Mouse (Mus musculus) CH12.LX (cell line): ENCODE data around the gene Nde1. TPM values are rescaled to one million over a fixed set of nuclear protein-coding genes. Genes with fewer than 3 reads are reported as not detected.

Source experiments
- DNase-seq: peaks from one replicate; pipeline ENCODE4 v3.0.0-alpha.2; 2013; ENCODE audit errors: extremely low read depth
- H3K27ac ChIP-seq: 2 replicates; pipeline ENCODE4 v1.5.1; 2012; ENCODE audit warnings: low read depth, mild to moderate bottlenecking, control low read depth, moderate library complexity; ENCODE audit not compliant: insufficient read depth
- H3K27me3 ChIP-seq: replicated peaks from 2 replicates; pipeline ENCODE3; 2012; ENCODE audit warnings: inconsistent platforms
- H3K36me3 ChIP-seq, 2 experiments: replicated peaks in 1 of 2; 2 replicates each; pipeline versions ENCODE3 to v1.6.1; 2012; ENCODE audit warnings: inconsistent platforms in 1 of 2, low read length in 1 of 2, mild to moderate bottlenecking in 1 of 2, mixed read lengths in 1 of 2, moderate library complexity in 1 of 2; ENCODE audit not compliant: control insufficient read depth in 1 of 2, insufficient read depth in 1 of 2
- H3K4me1 ChIP-seq, 2 experiments: 2 replicates each; pipeline ENCODE4 v1.6.1; 2012; ENCODE audit warnings: inconsistent platforms in 1 of 2, moderate library complexity in 1 of 2; ENCODE audit not compliant: insufficient read depth in 2 of 2, control insufficient read depth in 1 of 2
- H3K4me2 ChIP-seq: 2 replicates; pipeline ENCODE4 v1.6.1; 2012; ENCODE audit warnings: low read depth, mild to moderate bottlenecking, control low read depth; ENCODE audit not compliant: poor library complexity, insufficient read depth, severe bottlenecking
- H3K4me3 ChIP-seq, 3 experiments: fragments of 150-350 bp in 1 of 3; sonication (generic) in 1 of 3; replicated peaks in 1 of 3; 2 replicates each; pipeline versions ENCODE3 to v1.5.1; 2011 to 2012; ENCODE audit warnings: low read depth in 2 of 3, low read length in 2 of 3, mild to moderate bottlenecking in 2 of 3, moderate library complexity in 2 of 3, control low read depth in 1 of 3, improper control_type of control experiment in 1 of 3, inconsistent platforms in 1 of 3, mixed read lengths in 1 of 3; ENCODE audit not compliant: poor library complexity in 1 of 3
- H3K79me2 ChIP-seq: replicated peaks from 2 replicates; pipeline ENCODE4 v1.6.1; 2012; ENCODE audit warnings: mild to moderate bottlenecking, moderate library complexity; ENCODE audit not compliant: control insufficient read depth, poor library complexity, insufficient read depth, severe bottlenecking; ENCODE audit errors: extremely low read depth
- H3K9ac ChIP-seq: 2 replicates; pipeline ENCODE4 v1.6.1; 2012; ENCODE audit warnings: low read depth, mild to moderate bottlenecking, control low read depth, moderate library complexity; ENCODE audit not compliant: insufficient read depth
- H3K9me3 ChIP-seq: replicated peaks from 2 replicates; pipeline ENCODE3; 2012; ENCODE audit warnings: low read length, inconsistent platforms, mixed read lengths
- CHD1 ChIP-seq: IDR thresholded peaks from 2 replicates; pipeline ENCODE4 v1.6.1; 2012; ENCODE audit warnings: low read depth, low read length, improper control_type of control experiment, inconsistent platforms
- CTCF ChIP-seq, 2 experiments: IDR thresholded peaks in 1 of 2; conservative IDR thresholded peaks in 1 of 2; 2 replicates each; pipeline ENCODE4 v1.5.1; 2011 to 2012; ENCODE audit warnings: low read depth in 2 of 2, low read length in 2 of 2, improper control_type of control experiment in 1 of 2, inconsistent platforms in 1 of 2, mild to moderate bottlenecking in 1 of 2, moderate library complexity in 1 of 2
- ELF1 ChIP-seq: IDR thresholded peaks from 2 replicates; pipeline ENCODE4 v1.6.1; 2014; ENCODE audit warnings: low read depth, mild to moderate bottlenecking, inconsistent platforms, low read length, improper control_type of control experiment
- EP300 ChIP-seq: IDR thresholded peaks from 2 replicates; pipeline ENCODE4 v1.6.1; 2011; ENCODE audit warnings: low read length, improper control_type of control experiment
- GABPA ChIP-seq: IDR thresholded peaks from 2 replicates; pipeline ENCODE4 v1.6.1; 2012; ENCODE audit warnings: low read depth, low read length, improper control_type of control experiment, inconsistent platforms; ENCODE audit not compliant: insufficient replicate concordance
- IRF4 ChIP-seq: IDR thresholded peaks from 2 replicates; pipeline ENCODE4 v1.6.1; 2014; ENCODE audit warnings: low read depth, mild to moderate bottlenecking, inconsistent platforms, low read length, improper control_type of control experiment
- JUN ChIP-seq: IDR thresholded peaks from 2 replicates; pipeline ENCODE4 v1.6.1; 2011; ENCODE audit warnings: low read depth, mild to moderate bottlenecking, low read length, improper control_type of control experiment, moderate library complexity; ENCODE audit not compliant: insufficient read depth
- JUND ChIP-seq: conservative IDR thresholded peaks from 2 replicates; pipeline ENCODE4 v1.6.1; 2011; ENCODE audit warnings: low read depth, low read length, improper control_type of control experiment
- MAFK ChIP-seq: IDR thresholded peaks from 2 replicates; pipeline ENCODE4 v1.6.1; 2011; ENCODE audit warnings: low read length, improper control_type of control experiment; ENCODE audit not compliant: insufficient replicate concordance
- MAX ChIP-seq: IDR thresholded peaks from 2 replicates; pipeline ENCODE4 v1.6.1; 2011; ENCODE audit warnings: low read length, improper control_type of control experiment
- MAZ ChIP-seq: IDR thresholded peaks from 2 replicates; pipeline ENCODE4 v1.6.1; 2012; ENCODE audit warnings: low read depth, mild to moderate bottlenecking, inconsistent platforms, low read length, improper control_type of control experiment, moderate library complexity
- MEF2A ChIP-seq: IDR thresholded peaks from 2 replicates; pipeline ENCODE4 v1.6.1; 2014; ENCODE audit warnings: low read depth, mild to moderate bottlenecking, inconsistent platforms, low read length, improper control_type of control experiment, borderline replicate concordance
- NELFE ChIP-seq: IDR thresholded peaks from 2 replicates; pipeline ENCODE4 v1.6.1; 2011; ENCODE audit warnings: low read depth, low read length, improper control_type of control experiment
- NRF1 ChIP-seq: IDR thresholded peaks from 2 replicates; pipeline ENCODE4 v1.6.1; 2014; ENCODE audit warnings: low read depth, mild to moderate bottlenecking, inconsistent platforms, low read length, improper control_type of control experiment, moderate library complexity
- POLR2AphosphoS2 ChIP-seq: IDR thresholded peaks from 2 replicates; pipeline ENCODE4 v1.6.1; 2011; ENCODE audit warnings: low read depth, low read length, improper control_type of control experiment
- RAD21 ChIP-seq: IDR thresholded peaks from 2 replicates; pipeline ENCODE4 v1.6.1; 2011; ENCODE audit warnings: low read depth, mild to moderate bottlenecking, low read length, improper control_type of control experiment, moderate library complexity
- RCOR1 ChIP-seq: conservative IDR thresholded peaks from 2 replicates; pipeline ENCODE4 v1.6.1; 2012; ENCODE audit warnings: low read depth, mild to moderate bottlenecking, inconsistent platforms, low read length, improper control_type of control experiment
- SMC3 ChIP-seq: IDR thresholded peaks from 2 replicates; pipeline ENCODE4 v1.6.1; 2011; ENCODE audit warnings: low read depth, low read length, improper control_type of control experiment
- TCF12 ChIP-seq: IDR thresholded peaks from 2 replicates; pipeline ENCODE4 v1.6.1; 2014; ENCODE audit warnings: low read depth, mild to moderate bottlenecking, inconsistent platforms, low read length, improper control_type of control experiment
- USF1 ChIP-seq: IDR thresholded peaks from 2 replicates; pipeline ENCODE4 v1.6.1; 2014; ENCODE audit warnings: low read depth, mild to moderate bottlenecking, inconsistent platforms, low read length, improper control_type of control experiment
- USF2 ChIP-seq: conservative IDR thresholded peaks from 2 replicates; pipeline ENCODE4 v1.6.1; 2011; ENCODE audit warnings: low read depth, low read length, improper control_type of control experiment
- ZC3H11A ChIP-seq: IDR thresholded peaks from 2 replicates; pipeline ENCODE4 v1.6.1; 2012; ENCODE audit warnings: low read depth, mild to moderate bottlenecking, inconsistent platforms, low read length, improper control_type of control experiment
- ZKSCAN1 ChIP-seq: IDR thresholded peaks from 2 replicates; pipeline ENCODE4 v1.6.1; 2012; ENCODE audit warnings: low read depth, inconsistent platforms, low read length, improper control_type of control experiment, borderline replicate concordance
- dilution Hi-C: fragments of 300-500 bp; cut with MboI; formaldehyde crosslinking; loops from 2 replicates; pipeline ENCODE4 v1.14.3; 2020; ENCODE audit warnings: low sequenced_read_pairs; ENCODE audit not compliant: extremely low pct_unique_long_range_greater_than_20kb, extremely low pct_ligation_motif_present
- in situ Hi-C: fragments of 300-500 bp; cut with MboI; formaldehyde crosslinking; loops from 3 replicates; pipeline ENCODE4 v1.14.3; 2019; ENCODE audit warnings: low sequenced_read_pairs, low pct_ligation_motif_present, low pct_unique_long_range_greater_than_20kb, mixed read lengths
- polyA plus RNA-seq: library from polyadenylated mRNA; unstranded; fragments of >175 nt; gene quantifications from 2 replicates; pipeline ENCODE4 v1.2.1, GENCODE M21; 2012; ENCODE audit warnings: low read depth; ENCODE audit not compliant: insufficient read length
- total RNA-seq, 2 experiments: library from RNA; depleted of rRNA; stranded (reverse); fragments of 300-350 nt in 1 of 2; fragments of >200 nt in 1 of 2; gene quantifications; 2 replicates each; pipeline ENCODE4 v1.2.3; 2012 to 2014

The Nde1 gene
- total and polyA plus RNA-seq, 3 experiments: 62.1 to 104 (median 65.0) TPM

- no peak overlapping the region for H3K4me2 ChIP-seq
- TF ChIP-seq CTCF (conservative IDR thresholded peaks at IDR 0.05 in 1 of 2, IDR thresholded peaks at IDR 0.05 in 1 of 2; ENCODE audit: low read depth in 2 of 2, low read length in 2 of 2) (peak; percentile 20 to 67; a peak in 2 of 4 replicates), MAZ (no peak), MEF2A (no peak), CHD1 (no peak), RAD21 (peak; percentile 49), JUN (no peak), SMC3 (peak; percentile 47), RCOR1 (no peak), ZKSCAN1 (no peak)
- H3K27me3 ChIP-seq: no peaks in the 10 kb centered on the region
- H3K9me3 ChIP-seq: no peaks in the 10 kb centered on the region
- in situ Hi-C loops (no loop called here), dilution Hi-C loops (no loop called here)
- DNase-seq: peak; percentile 11
- H3K27ac ChIP-seq: no peak overlapping the region
- no peak overlapping the region for H3K9ac ChIP-seq
- no peaks in the 10 kb centered on the region for H3K79me2 ChIP-seq
- peaks cover 0 to 15% of the 10 kb centered on the region in 2 experiments for H3K36me3 ChIP-seq
- peaks cover 0 to 8% of the 10 kb centered on the region in 2 experiments; a peak in 2 of 4 replicates for H3K4me1 ChIP-seq
- H3K4me3 ChIP-seq: no peak overlapping the region
Observed at GRCm38 (mm10) chr16:14198798-14199197, 35.7 kb downstream of the Nde1 start.

GRCm38 (mm10) chr16:14215156-14215555, 52.1 kb downstream of the Nde1 start:
- in situ Hi-C loops (no loop called here), dilution Hi-C loops (no loop called here)
- no peaks in the 10 kb centered on the region for H3K9me3 ChIP-seq

GRCm38 (mm10) chr16:14237100-14237723, 74.1 kb downstream of the Nde1 start:
- H3K9me3 ChIP-seq: no peaks in the 10 kb centered on the region
- no peak overlapping the region for H3K4me3 ChIP-seq
- in situ Hi-C loops: no loop called here
- TF ChIP-seq RCOR1: no peak
- no peak for TF ChIP-seq NRF1
- TF ChIP-seq EP300: no peak
- TF ChIP-seq USF1: no peak
- TF ChIP-seq TCF12: peak; percentile 45; the same call in 1 of the 2 replicates
- TF ChIP-seq MAFK: peak; percentile 85
- TF ChIP-seq POLR2AphosphoS2: no peak
- TF ChIP-seq JUND: no peak
- TF ChIP-seq NELFE: peak; percentile 61; the same call in 1 of the 2 replicates
- TF ChIP-seq ZC3H11A: peak; percentile 30; the same call in 1 of the 2 replicates
- peak; percentile 98 to 99 for TF ChIP-seq CTCF (conservative IDR thresholded peaks at IDR 0.05 in 1 of 2, IDR thresholded peaks at IDR 0.05 in 1 of 2; ENCODE audit: low read depth in 2 of 2, low read length in 2 of 2)
- no peak for TF ChIP-seq USF2
- peak; percentile 82 for TF ChIP-seq SMC3
- 0 out of 2 replicates have a peak, but pooled peaks have one; percentile 16 for TF ChIP-seq MAX
- peak; percentile 97 for TF ChIP-seq RAD21
- TF ChIP-seq, all 38 proteins: peak for 8
- Histone ChIP-seq H3K79me2 (no peaks in the 10 kb centered on the region), H3K4me2 (peak overlapping the region; percentile 59), H3K36me3 (no peaks in the 10 kb centered on the region), H3K27ac (no peak overlapping the region), H3K27me3 (no peaks in the 10 kb centered on the region), H3K4me1 (peaks cover 0 to 8% of the 10 kb centered on the region in 2 experiments; a peak in 2 of 4 replicates), H3K9ac (no peak overlapping the region)
- dilution Hi-C loops: no loop called here
- DNase-seq: peak; percentile 86

More at GRCm38 (mm10) chr16:14215156-14215555, 52.1 kb downstream of the Nde1 start:
- Histone ChIP-seq H3K27me3 (no peaks in the 10 kb centered on the region), H3K27ac (no peak overlapping the region), H3K9ac (no peak overlapping the region), H3K4me2 (no peak overlapping the region), H3K79me2 (no peaks in the 10 kb centered on the region), H3K36me3 (no peaks in the 10 kb centered on the region), H3K4me3 (no peak overlapping the region), H3K4me1 (no peaks in the 10 kb centered on the region)
- no peak for DNase-seq
- TF ChIP-seq JUN: no peak
- no peak for TF ChIP-seq GABPA
- TF ChIP-seq NELFE: no peak
- no peak for TF ChIP-seq MAX
- no peak for TF ChIP-seq IRF4
- no peak for TF ChIP-seq USF2
- TF ChIP-seq ZKSCAN1: no peak
- TF ChIP-seq CHD1: no peak
- no peak for TF ChIP-seq ELF1
